Mouse (Mus musculus): ENCODE results near the gene Tcf7l1.

DNA sequence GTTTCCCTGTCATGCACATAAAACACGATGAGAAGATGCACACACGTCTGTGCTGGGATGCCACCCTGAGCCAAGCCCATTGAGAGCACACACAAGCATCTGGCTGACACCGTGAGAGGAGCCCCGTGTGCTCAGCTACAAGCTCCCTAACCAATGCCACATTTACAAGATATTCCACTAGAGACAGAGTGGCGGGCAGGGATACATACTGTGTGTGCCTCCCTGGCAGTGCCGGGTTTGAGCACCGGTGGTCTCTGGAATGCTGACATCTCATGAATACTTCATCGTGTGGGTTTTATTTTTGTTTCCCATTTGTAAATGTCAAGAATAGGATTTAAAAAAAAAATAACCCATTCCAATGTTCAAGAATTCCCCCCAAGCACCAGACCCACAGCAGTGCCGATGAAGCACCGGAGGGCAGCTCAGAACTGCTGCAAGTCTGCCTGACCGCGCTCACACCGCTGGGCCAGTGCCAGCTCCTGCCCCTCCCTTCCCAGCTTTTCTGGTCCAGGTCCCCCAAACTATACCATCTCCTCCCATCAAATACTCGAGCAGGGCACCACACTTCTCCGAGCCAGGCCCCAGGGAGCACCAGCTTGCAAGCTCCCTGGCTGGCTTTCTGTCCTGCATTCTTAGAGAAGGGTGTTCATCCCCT lies 65.2 kb downstream of the Tcf7l1 start:
- no peak for TF ChIP-seq POLR2A (IDR thresholded peaks at IDR 0.05; ENCODE audit: borderline replicate concordance, insufficient read depth, low read length)
- TF ChIP-seq CTCF (IDR thresholded peaks at IDR 0.05; ENCODE audit: borderline replicate concordance, insufficient read depth, low read depth, low read length) = no peak

All from cerebellum, adult 2 months (tissue).